Mouse (Mus musculus) G1E (cell line): ENCODE measurements around the gene Gsdma.

Experiments
- CTCF ChIP-seq: IDR thresholded peaks from 2 replicates; pipeline ENCODE4 v1.5.1; 2012; ENCODE audit warnings: low read depth, low read length, inconsistent platforms, mixed read lengths
- GATA1 ChIP-seq: IDR thresholded peaks from 2 replicates; pipeline ENCODE4 v1.6.1; 2012; ENCODE audit warnings: borderline replicate concordance, low read length, inconsistent platforms, mixed read lengths
- GATA2 ChIP-seq: IDR thresholded peaks from 2 replicates; pipeline ENCODE4 v1.6.1; 2012; ENCODE audit warnings: low read depth, low read length, inconsistent platforms, borderline replicate concordance

GRCm38 (mm10) chr11:98695408-98695807 is 31.3 kb downstream of the Gsdma start:
- no peak for TF ChIP-seq CTCF
- TF ChIP-seq GATA1, result no peak
- TF ChIP-seq GATA2, result no peak
